Mouse (Mus musculus): ENCODE measurements around the gene Lta. TPM values are rescaled to one million over a fixed set of nuclear protein-coding genes. Genes with fewer than 3 reads are reported as not detected.

Lta gene
- polyA plus RNA-seq, 1 experiment from 2014 or later, result 0.40 TPM

DNA sequence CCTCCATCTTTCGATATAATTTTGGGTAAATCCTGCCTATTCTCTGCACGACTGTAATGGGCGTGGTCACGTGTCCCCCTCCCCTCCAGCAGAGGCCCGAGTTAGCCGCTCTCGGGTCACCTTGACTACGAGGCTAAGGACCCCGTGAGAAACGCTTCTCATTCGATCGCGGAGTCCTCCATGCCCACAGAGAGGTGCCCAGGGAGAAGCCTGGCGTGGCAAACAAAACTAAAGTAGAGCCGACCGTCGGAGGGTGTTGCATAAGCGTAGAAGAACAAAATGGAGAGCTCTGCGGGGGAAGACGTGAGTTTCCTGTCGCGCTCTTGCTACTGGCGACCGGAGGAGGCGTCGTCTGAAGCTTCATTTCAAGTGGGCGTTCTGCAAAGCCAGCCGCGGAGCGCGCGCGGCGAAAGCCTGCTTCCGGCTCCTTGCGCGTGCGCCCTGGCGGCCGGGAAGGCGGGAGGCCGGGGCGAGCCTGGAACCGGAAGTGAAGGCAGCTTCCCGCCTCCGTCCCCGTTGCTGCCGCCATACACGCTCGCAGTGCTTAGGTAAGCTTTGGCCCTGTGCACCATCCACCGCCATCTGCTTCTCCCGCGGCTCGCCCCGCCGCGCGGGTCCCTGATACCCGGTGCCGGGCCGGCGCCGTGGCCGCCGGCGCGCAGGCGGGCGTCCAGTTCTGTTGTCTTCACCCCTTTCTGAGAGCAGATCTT lies 36.3 kb upstream of the Lta start, which contains the start of gene Ddx39b:
Gene Ddx39b (plus strand): TSS at position 442 of the 710 bp plus-strand sequence.
- Histone ChIP-seq H3K4me1 (ENCODE audit: control insufficient read depth, insufficient read depth, low read length) (peaks cover 21% of the 10 kb centered on the region), H3K27me3 (replicated peaks; ENCODE audit: control insufficient read depth, insufficient read depth, low read length) (no peaks in the 10 kb centered on the region), H3K36me3 (ENCODE audit: control insufficient read depth, insufficient read depth, low read length) (peaks cover 36% of the 10 kb centered on the region), H3K4me3 (ENCODE audit: low read depth, low read length) (peak within 1 kb of the TSS; percentile 96), H3K27ac (replicated peaks; ENCODE audit: low read depth, low read length) (peak within 1 kb of the TSS; percentile 99), H3K9ac (ENCODE audit: low read depth, low read length) (peak within 1 kb of the TSS; percentile 100), H3K4me2 (ENCODE audit: low read depth, low read length) (peak within 1 kb of the TSS; percentile 86), H3K9me3 (ENCODE audit: control insufficient read depth, low read length) (no peaks in the 10 kb centered on the region)
- WGBS, result under 1% methylated on average over 49 of the region's 69 CpGs
- peak; percentile 99 for DNase-seq (ENCODE audit: low spot score)
- ATAC-seq (ENCODE audit: low read depth), result peak; percentile 93

DNA sequence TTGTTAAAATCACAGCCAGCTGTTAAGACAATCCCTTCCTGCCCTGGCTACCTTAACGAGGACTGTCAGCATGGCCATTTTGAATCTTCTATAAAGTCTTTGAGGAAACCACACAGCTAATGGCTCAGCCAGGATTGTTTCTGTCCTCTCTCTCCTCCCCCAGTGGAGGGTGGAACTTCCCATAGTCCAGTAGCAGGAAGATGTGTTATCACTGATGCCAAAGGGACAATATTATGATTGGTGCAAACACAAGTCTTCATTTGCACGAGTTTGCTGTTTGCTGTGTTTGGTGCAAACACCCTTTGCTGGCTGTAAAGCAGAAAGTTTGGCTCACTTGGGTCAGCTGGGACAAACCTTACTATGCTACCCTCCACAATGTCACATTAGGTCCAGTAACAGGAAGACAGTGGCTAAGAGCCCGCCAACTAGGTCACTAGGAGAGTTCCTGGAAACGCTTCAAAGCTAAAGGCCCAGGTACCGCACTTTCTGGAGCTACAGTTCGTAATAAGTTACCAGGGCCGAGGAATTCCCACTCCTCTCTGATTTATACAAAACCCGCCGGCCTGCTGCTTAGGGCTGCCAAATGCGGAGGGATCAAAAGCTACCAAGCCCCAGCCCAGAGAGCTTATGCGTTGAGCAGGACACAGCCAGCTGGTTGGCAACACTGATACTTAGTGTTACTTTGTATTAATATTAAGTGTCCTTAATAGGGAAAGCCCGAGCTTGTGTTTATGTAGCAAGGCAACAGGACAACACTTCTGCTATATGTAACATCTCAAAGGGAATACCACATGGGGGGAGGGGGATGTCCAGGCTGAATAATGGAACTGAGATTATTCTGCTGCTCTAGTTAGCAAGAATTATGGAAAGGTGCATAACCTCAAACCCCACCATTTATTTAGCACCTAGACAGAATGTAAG lies 35.5 kb upstream of the Lta start:
- no peaks in the 10 kb centered on the region for H3K9me3 ChIP-seq (ENCODE audit: control insufficient read depth, low read length)
- peaks cover 28% of the 10 kb centered on the region for H3K36me3 ChIP-seq (ENCODE audit: control insufficient read depth, insufficient read depth, low read length)
- peaks cover 21% of the 10 kb centered on the region for H3K4me1 ChIP-seq (ENCODE audit: control insufficient read depth, insufficient read depth, low read length)
- H3K4me3 ChIP-seq (ENCODE audit: low read depth, low read length), result peak overlapping the region; percentile 96
- DNase-seq (ENCODE audit: low spot score) (no peak), ATAC-seq (ENCODE audit: low read depth) (no peak)
- peak overlapping the region; percentile 99 for H3K27ac ChIP-seq (replicated peaks; ENCODE audit: low read depth, low read length)
- 28% methylated on average over 12 of the region's 12 CpGs for WGBS
- peak overlapping the region; percentile 86 for H3K4me2 ChIP-seq (ENCODE audit: low read depth, low read length)
- H3K9ac ChIP-seq (ENCODE audit: low read depth, low read length), result peak overlapping the region; percentile 100
- no peaks in the 10 kb centered on the region for H3K27me3 ChIP-seq (replicated peaks; ENCODE audit: control insufficient read depth, insufficient read depth, low read length)

DNA sequence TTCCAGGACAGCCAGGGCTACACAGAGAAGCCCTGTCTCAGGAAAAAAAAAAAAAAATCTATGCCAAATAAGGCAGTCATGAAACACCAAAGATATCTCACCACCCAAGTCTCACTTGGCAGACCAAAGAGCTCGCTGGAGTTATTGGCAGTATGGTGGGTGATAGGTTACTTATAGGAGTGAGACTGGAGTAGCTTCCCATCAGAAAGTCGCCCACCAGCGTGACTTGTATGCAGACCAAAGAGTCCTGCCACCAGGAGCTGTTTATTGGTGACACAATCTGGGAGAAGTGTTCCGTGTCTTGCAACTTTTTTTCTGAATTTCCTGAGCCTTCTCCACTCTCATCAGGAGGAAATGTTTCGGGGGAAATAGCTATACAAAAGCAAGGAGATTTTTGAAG lies 34.5 kb upstream of the Lta start:
- Histone ChIP-seq H3K4me1 (ENCODE audit: control insufficient read depth, insufficient read depth, low read length) (peaks cover 22% of the 10 kb centered on the region), H3K36me3 (ENCODE audit: control insufficient read depth, insufficient read depth, low read length) (peaks cover 19% of the 10 kb centered on the region), H3K27ac (replicated peaks; ENCODE audit: low read depth, low read length) (no peak overlapping the region), H3K9ac (ENCODE audit: low read depth, low read length) (no peak overlapping the region), H3K27me3 (replicated peaks; ENCODE audit: control insufficient read depth, insufficient read depth, low read length) (no peaks in the 10 kb centered on the region), H3K4me2 (ENCODE audit: low read depth, low read length) (no peak overlapping the region), H3K4me3 (ENCODE audit: low read depth, low read length) (no peak overlapping the region), H3K9me3 (ENCODE audit: control insufficient read depth, low read length) (no peaks in the 10 kb centered on the region)
- ATAC-seq (ENCODE audit: low read depth) (no peak), DNase-seq (ENCODE audit: low spot score) (no peak)
- WGBS, result 80% methylated on average over 5 of the region's 5 CpGs

DNA sequence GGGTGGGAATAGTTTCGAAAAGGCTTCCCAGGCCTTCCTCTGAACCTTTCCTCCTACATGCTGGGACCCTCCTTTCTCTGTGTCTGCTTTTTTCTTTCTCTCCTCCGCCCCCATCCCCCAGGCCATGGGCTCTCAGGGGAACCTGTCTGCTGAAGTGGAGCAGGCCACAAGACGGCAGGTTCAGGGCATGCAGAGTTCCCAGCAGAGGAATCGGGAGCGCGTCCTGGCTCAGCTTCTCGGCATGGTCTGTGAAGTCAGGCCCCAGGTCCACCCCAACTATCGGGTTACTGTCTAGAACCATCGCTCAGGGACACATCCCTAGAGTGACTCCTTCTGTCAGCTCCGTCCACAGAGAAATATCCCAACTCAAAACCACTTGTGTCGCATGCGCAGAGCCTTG lies 32.4 kb upstream of the Lta start:
- ATAC-seq (ENCODE audit: low read depth), result no peak
- no peak overlapping the region for H3K4me3 ChIP-seq (ENCODE audit: low read depth, low read length)
- peaks cover 10% of the 10 kb centered on the region; the same call in 1 of the 2 replicates for H3K36me3 ChIP-seq (ENCODE audit: control insufficient read depth, insufficient read depth, low read length)
- no peak overlapping the region for H3K27ac ChIP-seq (replicated peaks; ENCODE audit: low read depth, low read length)
- H3K9me3 ChIP-seq (ENCODE audit: control insufficient read depth, low read length), result no peaks in the 10 kb centered on the region
- no peaks in the 10 kb centered on the region for H3K27me3 ChIP-seq (replicated peaks; ENCODE audit: control insufficient read depth, insufficient read depth, low read length)
- DNase-seq (ENCODE audit: low spot score), result no peak
- peaks cover 10% of the 10 kb centered on the region; the same call in 1 of the 2 replicates for H3K4me1 ChIP-seq (ENCODE audit: control insufficient read depth, insufficient read depth, low read length)
- WGBS, result 81% methylated on average over 12 of the region's 12 CpGs
- no peak overlapping the region for H3K9ac ChIP-seq (ENCODE audit: low read depth, low read length)
- H3K4me2 ChIP-seq (ENCODE audit: low read depth, low read length), result no peak overlapping the region

DNA sequence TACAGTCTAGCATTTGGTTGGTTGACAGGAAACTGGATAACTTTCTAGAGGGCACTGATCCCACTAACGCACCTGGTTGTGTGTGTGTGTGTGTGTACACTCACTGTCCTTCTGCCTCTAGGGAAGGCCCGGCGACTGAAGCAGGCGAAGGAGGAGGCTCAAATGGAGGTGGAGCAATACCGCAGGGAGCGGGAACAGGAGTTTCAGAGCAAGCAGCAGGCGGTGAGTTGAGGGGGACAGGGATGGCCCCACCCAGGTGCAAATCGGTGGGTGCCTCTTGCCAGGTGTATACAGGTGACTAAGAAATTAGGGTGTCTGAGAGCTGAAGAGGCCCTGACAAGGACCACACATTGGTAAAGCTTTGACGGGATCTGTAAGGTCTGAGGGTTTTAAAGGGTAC lies 31.8 kb upstream of the Lta start:
- no peak for DNase-seq (ENCODE audit: low spot score)
- no peaks in the 10 kb centered on the region for H3K27me3 ChIP-seq (replicated peaks; ENCODE audit: control insufficient read depth, insufficient read depth, low read length)
- ATAC-seq (ENCODE audit: low read depth), result no peak
- peak overlapping the region; percentile 89; the same call in 1 of the 2 replicates for H3K9ac ChIP-seq (ENCODE audit: low read depth, low read length)
- no peak overlapping the region for H3K27ac ChIP-seq (replicated peaks; ENCODE audit: low read depth, low read length)
- H3K4me1 ChIP-seq (ENCODE audit: control insufficient read depth, insufficient read depth, low read length), result peaks cover 10% of the 10 kb centered on the region; the same call in 1 of the 2 replicates
- H3K4me2 ChIP-seq (ENCODE audit: low read depth, low read length), result no peak overlapping the region
- H3K4me3 ChIP-seq (ENCODE audit: low read depth, low read length), result no peak overlapping the region
- 77% methylated on average over 9 of the region's 9 CpGs for WGBS
- H3K36me3 ChIP-seq (ENCODE audit: control insufficient read depth, insufficient read depth, low read length), result peaks cover 10% of the 10 kb centered on the region; the same call in 1 of the 2 replicates
- no peaks in the 10 kb centered on the region for H3K9me3 ChIP-seq (ENCODE audit: control insufficient read depth, low read length)

DNA sequence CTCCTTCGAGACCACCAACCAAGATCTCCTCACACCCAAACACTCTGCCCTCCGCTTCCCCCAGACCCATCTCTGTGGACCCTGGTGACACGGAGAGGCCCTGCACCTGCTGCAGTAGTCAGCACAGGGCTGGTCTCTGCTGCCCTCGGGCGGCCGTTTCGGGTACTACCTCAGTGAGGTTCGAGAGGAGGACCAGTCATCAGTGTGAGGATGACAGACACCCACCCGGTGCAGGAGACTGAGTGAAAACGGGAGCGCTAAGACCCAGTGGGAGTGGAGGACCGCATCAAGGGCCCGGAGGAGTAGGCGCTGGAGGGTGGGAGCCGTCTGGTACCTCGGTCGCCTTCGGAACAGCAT lies 31.2 kb upstream of the Lta start:
- peak overlapping the region; percentile 93 for H3K4me2 ChIP-seq (ENCODE audit: low read depth, low read length)
- peak overlapping the region; percentile 97 for H3K27ac ChIP-seq (replicated peaks; ENCODE audit: low read depth, low read length)
- no peaks in the 10 kb centered on the region for H3K27me3 ChIP-seq (replicated peaks; ENCODE audit: control insufficient read depth, insufficient read depth, low read length)
- peaks cover 13% of the 10 kb centered on the region; the same call in 1 of the 2 replicates for H3K36me3 ChIP-seq (ENCODE audit: control insufficient read depth, insufficient read depth, low read length)
- ATAC-seq (ENCODE audit: low read depth) (peak; percentile 67), DNase-seq (ENCODE audit: low spot score) (peak; percentile 90)
- 1% methylated on average over 18 of the region's 18 CpGs for WGBS
- peaks cover 10% of the 10 kb centered on the region; the same call in 1 of the 2 replicates for H3K4me1 ChIP-seq (ENCODE audit: control insufficient read depth, insufficient read depth, low read length)
- H3K4me3 ChIP-seq (ENCODE audit: low read depth, low read length), result peak overlapping the region; percentile 61
- H3K9ac ChIP-seq (ENCODE audit: low read depth, low read length), result peak overlapping the region; percentile 89
- H3K9me3 ChIP-seq (ENCODE audit: control insufficient read depth, low read length), result no peaks in the 10 kb centered on the region

DNA sequence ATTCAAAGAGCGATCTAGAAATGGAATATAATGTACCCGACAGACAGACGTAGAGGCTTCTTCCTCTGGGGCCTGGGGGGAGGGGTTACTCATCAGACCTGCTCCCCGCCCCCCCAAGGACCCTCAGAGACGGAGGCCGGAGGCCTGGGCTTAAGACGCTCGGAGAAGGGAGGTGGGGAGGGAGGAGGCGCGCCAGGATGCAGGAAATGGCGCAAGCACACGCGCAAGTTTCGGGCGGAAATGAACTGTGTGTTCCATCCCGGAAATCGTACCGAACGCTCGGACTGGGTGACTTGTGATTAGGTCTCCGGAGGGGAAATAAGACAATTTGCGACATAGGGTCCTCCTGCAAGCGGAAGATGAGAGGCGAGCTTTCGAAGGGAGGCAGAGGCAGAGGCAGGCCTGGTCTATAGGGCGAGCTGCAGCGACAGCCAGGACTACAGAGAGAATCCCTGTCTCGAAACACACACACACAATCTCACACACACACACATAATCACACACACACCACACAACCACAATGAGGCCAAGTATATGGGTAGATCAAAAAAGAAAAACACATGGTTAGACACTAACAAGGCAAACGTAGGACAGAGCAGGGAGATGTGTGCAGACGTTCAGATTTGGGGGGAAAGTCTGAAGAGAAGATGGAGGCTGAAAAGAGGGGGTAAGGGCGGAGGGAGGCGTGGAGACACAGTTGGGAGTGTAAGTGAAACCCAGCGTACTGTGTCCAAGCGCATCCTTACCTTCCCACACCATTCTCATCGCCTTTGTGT lies 30.7 kb upstream of the Lta start, which contains the start of gene Nfkbil1:
Gene Nfkbil1 (minus strand): TSS at position 179 of the 776 bp plus-strand sequence.
- Histone ChIP-seq H3K27ac (replicated peaks; ENCODE audit: low read depth, low read length) (peak within 1 kb of the TSS; percentile 97), H3K9me3 (ENCODE audit: control insufficient read depth, low read length) (no peaks in the 10 kb centered on the region), H3K4me1 (ENCODE audit: control insufficient read depth, insufficient read depth, low read length) (peaks cover 8% of the 10 kb centered on the region; the same call in 1 of the 2 replicates), H3K4me2 (ENCODE audit: low read depth, low read length) (peak within 1 kb of the TSS; percentile 93), H3K4me3 (ENCODE audit: low read depth, low read length) (peak within 1 kb of the TSS; percentile 61), H3K27me3 (replicated peaks; ENCODE audit: control insufficient read depth, insufficient read depth, low read length) (no peaks in the 10 kb centered on the region), H3K36me3 (ENCODE audit: control insufficient read depth, insufficient read depth, low read length) (peaks cover 18% of the 10 kb centered on the region), H3K9ac (ENCODE audit: low read depth, low read length) (peak within 1 kb of the TSS; percentile 89)
- DNase-seq (ENCODE audit: low spot score) (peak; percentile 98), ATAC-seq (ENCODE audit: low read depth) (peak; percentile 90)
- under 1% methylated on average over 31 of the region's 35 CpGs for WGBS

DNA sequence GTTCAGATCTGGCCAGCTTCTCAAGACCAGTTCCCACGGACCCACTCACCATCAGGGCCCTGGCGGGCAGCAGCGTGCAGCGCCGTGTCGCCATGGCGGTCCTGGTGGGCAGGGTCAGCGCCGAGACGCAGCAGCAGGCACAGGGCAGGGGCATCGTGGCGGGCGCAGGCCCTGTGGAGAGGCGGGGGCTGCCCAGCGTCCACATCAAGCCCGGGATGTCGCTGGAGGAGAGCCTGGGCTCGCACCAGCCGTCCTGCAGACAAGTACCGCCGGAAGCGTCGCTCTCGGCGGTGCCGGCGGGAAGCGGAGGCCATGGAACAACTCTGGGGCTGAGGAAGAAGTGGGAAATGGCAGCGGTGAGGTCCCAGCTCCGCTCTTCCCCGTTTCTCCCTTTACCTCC lies 29.8 kb upstream of the Lta start:
- ATAC-seq (ENCODE audit: low read depth), result 0 out of 2 replicates have a peak, but pooled peaks have one; percentile 5
- WGBS, result 10% methylated on average over 28 of the region's 31 CpGs

More for the DNA sequence above, 29.8 kb upstream of the Lta start:
- H3K27ac ChIP-seq (replicated peaks; ENCODE audit: low read depth, low read length), result peak overlapping the region; percentile 97
- H3K4me1 ChIP-seq (ENCODE audit: control insufficient read depth, insufficient read depth, low read length), result peaks cover 4% of the 10 kb centered on the region; the same call in 1 of the 2 replicates
- peaks cover 25% of the 10 kb centered on the region for H3K36me3 ChIP-seq (ENCODE audit: control insufficient read depth, insufficient read depth, low read length)
- H3K9ac ChIP-seq (ENCODE audit: low read depth, low read length), result peak overlapping the region; percentile 89
- peak; percentile 56 for DNase-seq (ENCODE audit: low spot score)
- peak overlapping the region; percentile 61 for H3K4me3 ChIP-seq (ENCODE audit: low read depth, low read length)
- no peaks in the 10 kb centered on the region for H3K9me3 ChIP-seq (ENCODE audit: control insufficient read depth, low read length)
- no peaks in the 10 kb centered on the region for H3K27me3 ChIP-seq (replicated peaks; ENCODE audit: control insufficient read depth, insufficient read depth, low read length)
- H3K4me2 ChIP-seq (ENCODE audit: low read depth, low read length), result peak overlapping the region; percentile 93
